Mouse (Mus musculus): ENCODE results near the gene Ctsd. TPM values are rescaled to one million over a fixed set of nuclear protein-coding genes. Genes with fewer than 3 reads are reported as not detected.
"Not testable (repeated sequence)": the region's sequence is repeated elsewhere in the genome, so short reads cannot be mapped to it uniquely, and the experiment has no call there.

Ctsd gene
- total RNA-seq, 2 experiments from 2014 or later = 603 to 610 TPM

DNA sequence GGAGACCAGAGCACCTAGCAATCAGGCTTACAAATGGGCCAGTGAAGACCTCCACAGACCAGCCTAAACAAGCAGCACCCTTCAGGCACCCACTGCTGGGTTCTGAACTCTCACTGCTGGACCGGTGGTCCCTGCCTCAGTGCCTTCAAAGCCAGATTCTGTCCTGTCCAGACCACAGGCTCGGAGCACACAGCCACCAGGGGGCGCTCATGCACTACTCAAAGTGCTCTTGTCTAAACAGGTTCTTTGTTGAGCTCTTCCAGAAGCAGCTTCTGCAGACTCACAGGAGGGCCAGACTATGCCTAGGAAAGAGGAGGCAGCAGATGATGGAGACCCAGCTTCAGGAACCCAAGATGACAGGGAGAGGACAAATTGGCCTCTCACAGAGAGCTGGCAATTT is 53.6 kb downstream of the Ctsd start:
- peak; percentile 94 for DNase-seq

DNA sequence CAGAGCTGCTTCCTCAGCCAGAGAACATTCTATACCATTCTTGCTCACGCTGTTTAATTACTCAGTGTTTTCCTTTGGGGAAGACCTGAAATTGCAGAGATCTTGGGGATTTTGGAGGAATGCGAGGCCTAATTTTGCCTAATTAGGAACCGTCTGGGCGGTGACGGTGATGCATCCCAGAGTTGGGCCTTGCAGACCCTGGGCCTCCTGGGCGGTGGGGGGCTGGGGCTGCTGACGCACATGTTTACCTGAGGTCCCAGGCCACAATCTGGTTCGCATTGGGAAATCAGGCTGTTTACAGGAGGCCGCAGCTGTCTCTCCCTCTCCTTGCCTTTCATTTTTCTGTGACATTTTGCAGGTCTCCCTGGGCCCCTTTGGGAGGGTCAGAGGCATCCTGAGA is 55.1 kb downstream of the Ctsd start:
- DNase-seq = not testable (repeated sequence)

DNA sequence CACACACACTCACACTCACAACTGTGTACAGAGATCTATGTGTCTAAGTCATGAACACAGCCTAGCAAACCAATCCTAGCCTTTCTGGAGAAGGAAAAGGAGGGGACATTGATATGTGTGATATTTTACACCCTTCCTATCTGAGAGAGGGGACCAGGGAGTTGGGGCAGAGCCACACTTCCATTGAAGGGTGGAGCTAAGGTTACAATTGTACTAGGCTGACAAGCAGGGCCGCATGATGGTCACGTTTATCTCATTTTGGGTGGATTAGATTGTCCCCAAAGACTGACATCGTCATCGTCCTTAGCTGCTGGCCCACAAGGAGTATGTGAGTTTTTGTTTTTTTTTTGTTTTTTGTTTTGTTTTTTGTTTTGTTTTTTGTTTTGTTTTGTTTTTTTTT is 56.6 kb downstream of the Ctsd start:
- no peak for DNase-seq

- peak; percentile 38 for DNase-seq
These were observed 57.5 kb downstream of the Ctsd start for GRCm38 (mm10) chr7:142330271-142330724.

- DNase-seq = no peak
These were observed 59.3 kb downstream of the Ctsd start for GRCm38 (mm10) chr7:142328507-142328906.

DNA sequence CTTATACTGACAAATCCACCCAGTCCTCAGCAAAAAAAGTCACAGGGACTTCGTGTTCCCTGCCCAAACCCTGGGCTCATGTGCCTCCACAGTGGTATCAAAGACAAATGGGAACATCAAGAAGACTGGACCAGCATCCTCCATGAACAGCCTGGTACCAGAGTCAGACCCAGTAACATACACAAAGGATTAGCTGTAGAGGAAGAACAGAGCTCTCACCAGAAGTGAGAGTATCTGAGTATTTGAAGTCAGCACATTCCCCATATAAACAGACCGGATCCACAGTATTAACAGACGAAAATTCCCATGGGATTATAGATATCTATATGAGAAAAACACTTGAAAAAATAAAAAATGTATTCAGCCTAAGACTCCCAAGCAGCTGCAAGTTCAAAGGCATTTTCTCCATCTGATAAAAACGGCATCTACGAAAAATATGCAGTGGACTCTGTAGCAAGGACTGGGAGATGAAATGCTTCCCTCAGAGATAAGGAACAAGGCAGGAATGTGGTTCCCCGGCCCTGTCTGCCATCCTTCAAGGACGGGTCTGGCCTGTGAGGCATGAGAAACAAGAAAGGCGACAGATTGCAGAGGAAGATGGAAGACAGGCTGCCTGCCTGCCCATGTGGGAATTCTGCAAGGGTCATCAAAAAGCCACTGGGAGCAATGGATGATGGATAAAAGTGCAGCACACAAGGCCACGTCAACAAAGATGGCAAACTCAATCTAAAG is 61.0 kb downstream of the Ctsd start:
- no peak for DNase-seq

Other genes with a start within 250 kb of the Ctsd start
- gene Gm45337, start 243.4 kb downstream of the Ctsd start, total RNA-seq (2021) = not detected
- not detected for gene Gm29735, start 230.9 kb downstream of the Ctsd start, total RNA-seq (2021)
- gene Gm4553, start 222.3 kb downstream of the Ctsd start, total RNA-seq (2021) = not detected
- gene Krtap5-2, start 212.0 kb downstream of the Ctsd start, total RNA-seq (2021) = not detected
- gene Gm10153, start 197.6 kb downstream of the Ctsd start, total RNA-seq (2021) = not detected
- gene Krtap5-3, start 186.7 kb downstream of the Ctsd start, total RNA-seq (2021) = not detected
- not detected for gene Gm7579, start 176.2 kb downstream of the Ctsd start, total RNA-seq (2021)
- not detected for gene Krtap5-5, start 158.1 kb downstream of the Ctsd start, total RNA-seq (2021)
- not detected for gene Gm40460, start 147.0 kb downstream of the Ctsd start, total RNA-seq (2021)
- not detected for gene Gm2431, start 129.7 kb downstream of the Ctsd start, total RNA-seq (2021)
- not detected for gene Gm4559, start 113.7 kb downstream of the Ctsd start, total RNA-seq (2021)
- gene Krtap5-1, start 90.9 kb downstream of the Ctsd start, total RNA-seq (2021) = not detected
- not detected for gene Krtap5-4, start 84.5 kb downstream of the Ctsd start, total RNA-seq (2021)
- gene Ifitm10, start 14.3 kb downstream of the Ctsd start, total RNA-seq (2021) = 1 to 10 TPM; 3.5 to 3.6 TPM
- gene Gm49369, start 5.4 kb downstream of the Ctsd start, total RNA-seq (2021) = 1 to 10 TPM in 1 of 2 experiments, under 1 TPM in 1; 0.73 to 3.7 TPM
- gene Syt8, start 46.8 kb upstream of the Ctsd start, total RNA-seq (2021) = not detected
- gene Tnni2, start 53.8 kb upstream of the Ctsd start, total RNA-seq (2021) = 100 to 1,000 TPM; 196 to 793 TPM
- gene Lsp1, start 72.8 kb upstream of the Ctsd start, total RNA-seq (2021) = 10 to 100 TPM; 26.7 to 39.3 TPM
- gene Tnnt3, start 110.8 kb upstream of the Ctsd start, total RNA-seq (2021) = 1,000 to 10,000 TPM in 1 of 2 experiments, 100 to 1,000 TPM in 1; 272 to 1,179 TPM
- 10 to 100 TPM in 1 of 2 experiments, 1 to 10 TPM in 1; 5.1 to 15.8 TPM for gene Mrpl23, start 144.6 kb upstream of the Ctsd start, total RNA-seq (2021)